ENCODE assay signal across 14 mouse cellular contexts in genomic region chr2:32213000-32213399, GRCm38 (mm10). TPM values are rescaled to one million over a fixed set of nuclear protein-coding genes. Genes with fewer than 3 reads are reported as not detected.
A peak's percentile ranks its signal among the peaks of the same experiment; 100 is the strongest.
DNase-seq lines count a peak whose midpoint lies in the region; ATAC-seq and TF ChIP-seq lines count a peak whose summit lies in the region.
"Had no signal": no experiment of that assay in that cellular context is flagged by ENCODE, and none has a peak within 500 bp of the region (broad histone marks: within the 10 kb centered on the region; RNA-seq: fewer than 3 reads in every experiment).

No protein-coding gene starts in this region.

- H3K9ac ChIP-seq in forebrain, embryonic 12.5 days = no peak overlapping the region
- no peak overlapping the region for H3K9ac ChIP-seq in forebrain, postnatal 0 days
- no peak overlapping the region for H3K9ac ChIP-seq in lung, embryonic 15.5 days
- H3K9ac ChIP-seq: limb, embryonic 13.5 days; liver, postnatal 0 days had no signal

- 93% methylated on average over 10 of the region's 10 CpGs for WGBS in forebrain, embryonic 12.5 days
- WGBS in forebrain, postnatal 0 days = 57% methylated on average over 10 of the region's 10 CpGs
- WGBS in heart, embryonic 10.5 days = 77% methylated on average over 10 of the region's 10 CpGs
- WGBS in lung, embryonic 15.5 days = 37% methylated on average over 10 of the region's 10 CpGs

- H3K27me3 ChIP-seq in forebrain, embryonic 12.5 days = no peaks in the 10 kb centered on the region
- H3K27me3 ChIP-seq in forebrain, postnatal 0 days (ENCODE audit: insufficient read depth, low read length) = no peaks in the 10 kb centered on the region
- H3K27me3 ChIP-seq in heart, embryonic 10.5 days (ENCODE audit: insufficient read depth, poor library complexity, severe bottlenecking) = no peaks in the 10 kb centered on the region
- no peaks in the 10 kb centered on the region for H3K27me3 ChIP-seq in lung, embryonic 15.5 days
- H3K27me3 ChIP-seq: limb, embryonic 13.5 days had no signal

- no peak overlapping the region for H3K4me3 ChIP-seq in forebrain, embryonic 12.5 days (replicated peaks)
- H3K4me3 ChIP-seq in forebrain, postnatal 0 days (ENCODE audit: low read depth, low read length) = no peak overlapping the region
- no peak overlapping the region for H3K4me3 ChIP-seq in heart, embryonic 10.5 days
- no peak overlapping the region for H3K4me3 ChIP-seq in lung, embryonic 15.5 days
- H3K4me3 ChIP-seq: limb, embryonic 13.5 days; midbrain, embryonic 10.5 days; myocyte had no signal

- ATAC-seq in forebrain, embryonic 12.5 days (ENCODE audit: low FRiP score) = no peak
- ATAC-seq in forebrain, postnatal 0 days = no peak
- no peak for ATAC-seq in lung, embryonic 15.5 days (ENCODE audit: borderline replicate concordance, extremely low read depth, low FRiP score, low TSS enrichment)
- ATAC-seq in activated CD4-positive, CD25-positive, alpha-beta regulatory T cell, adult 4 months = no peak
- ATAC-seq: liver, postnatal 0 days had no signal

- peaks cover 100% of the 10 kb centered on the region for H3K36me3 ChIP-seq in forebrain, embryonic 12.5 days (replicated peaks)
- H3K36me3 ChIP-seq in forebrain, postnatal 0 days (ENCODE audit: insufficient read depth) = peaks cover 98% of the 10 kb centered on the region
- H3K36me3 ChIP-seq in heart, embryonic 10.5 days = peaks cover 100% of the 10 kb centered on the region
- peaks cover 99% of the 10 kb centered on the region for H3K36me3 ChIP-seq in lung, embryonic 15.5 days

- H3K9me3 ChIP-seq in forebrain, embryonic 12.5 days = no peaks in the 10 kb centered on the region
- H3K9me3 ChIP-seq in forebrain, postnatal 0 days (ENCODE audit: low read length) = no peaks in the 10 kb centered on the region
- no peaks in the 10 kb centered on the region for H3K9me3 ChIP-seq in heart, embryonic 10.5 days
- no peaks in the 10 kb centered on the region for H3K9me3 ChIP-seq in lung, embryonic 15.5 days
- H3K9me3 ChIP-seq: limb, embryonic 13.5 days; midbrain, embryonic 10.5 days had no signal

- peak overlapping the region; percentile 53; the same call in 1 of the 2 replicates for H3K27ac ChIP-seq in forebrain, embryonic 12.5 days
- no peak overlapping the region for H3K27ac ChIP-seq in forebrain, postnatal 0 days (ENCODE audit: low read depth, low read length)
- H3K27ac ChIP-seq in heart, embryonic 10.5 days = no peak overlapping the region
- peak overlapping the region; percentile 20; the same call in 1 of the 2 replicates for H3K27ac ChIP-seq in lung, embryonic 15.5 days
- H3K27ac ChIP-seq: limb, embryonic 13.5 days; midbrain, embryonic 10.5 days had no signal

- no peak for TF ChIP-seq CTCF in forebrain, postnatal 0 days (IDR thresholded peaks at IDR 0.05; ENCODE audit: low read depth)

- H3K4me1 ChIP-seq in forebrain, embryonic 12.5 days = no peaks in the 10 kb centered on the region
- H3K4me1 ChIP-seq in forebrain, postnatal 0 days (ENCODE audit: insufficient read depth) = no peaks in the 10 kb centered on the region
- no peaks in the 10 kb centered on the region for H3K4me1 ChIP-seq in heart, embryonic 10.5 days
- H3K4me1 ChIP-seq in lung, embryonic 15.5 days = peaks cover 9% of the 10 kb centered on the region
- H3K4me1 ChIP-seq: limb, embryonic 13.5 days; midbrain, embryonic 10.5 days had no signal

- H3K4me2 ChIP-seq in forebrain, embryonic 12.5 days = no peak overlapping the region
- no peak overlapping the region for H3K4me2 ChIP-seq in forebrain, postnatal 0 days (ENCODE audit: low read depth)
- no peak overlapping the region for H3K4me2 ChIP-seq in lung, embryonic 15.5 days
- H3K4me2 ChIP-seq: limb, embryonic 13.5 days had no signal

- no peak for DNase-seq in forebrain, postnatal 0 days
- DNase-seq in heart, postnatal 4 days = peak; percentile 45
- DNase-seq in heart, embryonic 10.5 days (ENCODE audit: low spot score) = no peak
- DNase-seq in lung, postnatal 25 days (ENCODE audit: low spot score) = no peak
- peak; percentile 36 for DNase-seq in lung, postnatal 10 days
- DNase-seq: gastrocnemius, postnatal 36 days; liver, postnatal 0 days; thymus, postnatal 36 days had no signal

RNA-seq across cellular contexts. Expression of gene Pomt1, which starts 23.4 kb away (rescaled TPM):
- 26.6 and 29.4 TPM in 2 replicates for polyA plus RNA-seq in forebrain, embryonic 12.5 days (2016; fragmentation: Nextera tagmentation; extraction: Ambion mirVana)
- 34.5 and 38.5 TPM in 2 replicates for total RNA-seq in forebrain, postnatal 0 days (2014; rRNA removed)
- 16.2 and 19.8 TPM in 2 replicates for polyA plus RNA-seq in forebrain, postnatal 0 days (2015; fragmentation: Nextera tagmentation; extraction: Ambion mirVana)
- total RNA-seq in heart, postnatal 4 days (2021) = 10 to 100 TPM; 18.0 to 19.1 TPM
- 18.8 and 24.2 TPM in 2 replicates for polyA plus RNA-seq in heart, embryonic 10.5 days (2016; fragmentation: Nextera tagmentation; extraction: Ambion mirVana)
- polyA plus RNA-seq in lung, embryonic 15.5 days (2015; fragmentation: Nextera tagmentation; extraction: Ambion mirVana) = 19.4 and 24.4 TPM in 2 replicates
- polyA plus RNA-seq in activated CD4-positive, CD25-positive, alpha-beta regulatory T cell, adult 4 months (2017; shearing (Covaris generic)) = 1 to 10 TPM; 2.5 to 3.8 TPM

RNA-seq across cellular contexts. Expression of gene Uck1, which starts 47.0 kb away (rescaled TPM):
- polyA plus RNA-seq in forebrain, embryonic 12.5 days (2016; fragmentation: Nextera tagmentation; extraction: Ambion mirVana) = 76.5 and 78.4 TPM in 2 replicates
- total RNA-seq in forebrain, postnatal 0 days (2014; rRNA removed) = 121 and 134 TPM in 2 replicates
- polyA plus RNA-seq in forebrain, postnatal 0 days (2015; fragmentation: Nextera tagmentation; extraction: Ambion mirVana) = 92.7 and 105 TPM in 2 replicates
- 10 to 100 TPM; 25.3 to 29.7 TPM for total RNA-seq in heart, postnatal 4 days (2021)
- polyA plus RNA-seq in heart, embryonic 10.5 days (2016; fragmentation: Nextera tagmentation; extraction: Ambion mirVana) = 63.1 and 65.8 TPM in 2 replicates
- 66.6 and 69.9 TPM in 2 replicates for polyA plus RNA-seq in lung, embryonic 15.5 days (2015; fragmentation: Nextera tagmentation; extraction: Ambion mirVana)
- 10 to 100 TPM; 30.4 to 34.4 TPM for polyA plus RNA-seq in activated CD4-positive, CD25-positive, alpha-beta regulatory T cell, adult 4 months (2017; shearing (Covaris generic))

Comparison
In these comparisons a context has a peak if more than half of its experiments do, and no peak if none do; other contexts are left out.
1. H3K27ac ChIP-seq: peak in forebrain, embryonic 12.5 days (single experiment) and lung, embryonic 15.5 days (single experiment); none in forebrain, postnatal 0 days (single experiment) and heart, embryonic 10.5 days (single experiment).
2. DNase-seq: peak in heart, postnatal 4 days (single experiment) and lung, postnatal 10 days (single experiment); none in forebrain, postnatal 0 days (single experiment), heart, embryonic 10.5 days (single experiment) and lung, postnatal 25 days (single experiment).